26 mouse cellular contexts compared by ENCODE assay signal in genomic region chr9:110462321-110462720, GRCm38 (mm10). TPM values are rescaled to one million over a fixed set of nuclear protein-coding genes. Genes with fewer than 3 reads are reported as not detected.
DNase-seq lines count a peak whose midpoint lies in the region; ATAC-seq and TF ChIP-seq lines count a peak whose summit lies in the region.
"Had no signal": no experiment of that assay in that cellular context is flagged by ENCODE, and none has a peak within 500 bp of the region (broad histone marks: within the 10 kb centered on the region; RNA-seq: fewer than 3 reads in every experiment).

No protein-coding gene starts in this region.

- no peak for TF ChIP-seq POLR2A in spleen, adult 2 months (IDR thresholded peaks at IDR 0.05; ENCODE audit: low read depth, low read length)

- DNase-seq in spleen, adult 2 months (ENCODE audit: low read depth in 1 of 2, low spot score in 2 of 2) = no peak
- DNase-seq in spleen, postnatal 10 days (ENCODE audit: low spot score in 2 of 2) = no peak
- peak; percentile 89 for DNase-seq in retina, adult 2 months (ENCODE audit: low read depth, low spot score)
- peak; percentile 69 for DNase-seq in retina, postnatal 7 days (ENCODE audit: low read depth, low spot score)
- DNase-seq in yolk sac, embryonic 10.5 days (ENCODE audit: low spot score) = no peak
- DNase-seq: adrenal gland, adult 2 months; adrenal gland, postnatal 14 days; cerebellum, adult 11 months; cerebellum, adult 2 months; cerebellum, adult 9-11 months; cerebellum, postnatal 25 days; gastrocnemius, postnatal 25 days; heart, adult 18-20 months; heart, postnatal 10 days; heart, postnatal 36 days had no signal

- peaks cover 26% of the 10 kb centered on the region; the same call in 1 of the 2 replicates for H3K4me1 ChIP-seq in spleen, adult 2 months (ENCODE audit: control insufficient read depth, insufficient read depth, insufficient read length)
- H3K4me1 ChIP-seq: embryonic facial prominence, embryonic 12.5 days; embryonic facial prominence, embryonic 15.5 days; forebrain, embryonic 15.5 days; hindbrain, embryonic 10.5 days; hindbrain, embryonic 13.5 days had no signal

- 80% methylated on average over 7 of the region's 7 CpGs for whole genome bisulfite sequencing in spleen, adult 2 months

- no peak overlapping the region for H3K4me3 ChIP-seq in spleen, adult 2 months (ENCODE audit: extremely low read depth, insufficient read depth, insufficient read length)
- H3K4me3 ChIP-seq: embryonic facial prominence, embryonic 12.5 days; embryonic facial prominence, embryonic 15.5 days; forebrain, embryonic 15.5 days; heart, embryonic 12.5 days; heart, embryonic 15.5 days; hindbrain, embryonic 10.5 days; hindbrain, embryonic 13.5 days had no signal

- ATAC-seq in megakaryocyte-erythroid progenitor cell, adult 5-6 weeks (replicated peaks; ENCODE audit: low FRiP score, low TSS enrichment, poor library complexity, severe bottlenecking) = 0 out of 2 replicates have a peak, but pooled peaks have one; percentile 27
- ATAC-seq: CD4-positive, CD25-positive, alpha-beta regulatory T cell, adult 4 months; forebrain, embryonic 15.5 days had no signal

- no peak for TF ChIP-seq CTCF in spleen, adult 2 months (IDR thresholded peaks at IDR 0.05; ENCODE audit: extremely low read depth, insufficient read depth, insufficient read length, insufficient replicate concordance)

- H3K36me3 ChIP-seq in spleen, adult 2 months (ENCODE audit: control insufficient read depth, insufficient read depth, low read length) = no peaks in the 10 kb centered on the region
- H3K36me3 ChIP-seq: heart, embryonic 15.5 days had no signal

- no peaks in the 10 kb centered on the region for H3K27me3 ChIP-seq in spleen, adult 2 months (ENCODE audit: control insufficient read depth, insufficient read depth, low read length)
- H3K27me3 ChIP-seq: embryonic facial prominence, embryonic 12.5 days; embryonic facial prominence, embryonic 15.5 days; forebrain, embryonic 15.5 days; heart, embryonic 12.5 days; heart, embryonic 15.5 days; hindbrain, embryonic 13.5 days had no signal

- H3K27ac ChIP-seq in spleen, adult 2 months (ENCODE audit: insufficient read depth, low read length) = peak overlapping the region; percentile 25; the same call in 1 of the 2 replicates
- H3K27ac ChIP-seq: embryonic facial prominence, embryonic 12.5 days; embryonic facial prominence, embryonic 15.5 days; forebrain, embryonic 15.5 days; heart, embryonic 15.5 days; hindbrain, embryonic 10.5 days; hindbrain, embryonic 13.5 days had no signal

RNA-seq across cellular contexts. Expression of gene Klhl18, which starts 14.2 kb away (rescaled TPM):
- 22.5 and 23.1 TPM in 2 replicates for polyA plus RNA-seq in spleen, adult 2 months (2012; rRNA removed)
- total RNA-seq in megakaryocyte-erythroid progenitor cell, adult 5-6 weeks (2014; fragmentation: Nextera tagmentation) = 3.7 and 9.7 TPM in 2 replicates
- 7.7 and 8.6 TPM in 2 replicates for total RNA-seq in megakaryocyte-erythroid progenitor cell, adult 5-6 weeks (2017)

RNA-seq across cellular contexts. Expression of gene Kif9, which starts 14.4 kb away (rescaled TPM):
- polyA plus RNA-seq in spleen, adult 2 months (2012; rRNA removed) = 1.3 and 2.1 TPM in 2 replicates
- total RNA-seq in megakaryocyte-erythroid progenitor cell, adult 5-6 weeks (2014; fragmentation: Nextera tagmentation) = 0.77 and 1.1 TPM in 2 replicates
- total RNA-seq in megakaryocyte-erythroid progenitor cell, adult 5-6 weeks (2017) = 1.3 and 1.6 TPM in 2 replicates

RNA-seq across cellular contexts. Expression of gene Ngp, which starts 42.8 kb away (rescaled TPM):
- polyA plus RNA-seq in spleen, adult 2 months (2012; rRNA removed) = 54.9 and 71.8 TPM in 2 replicates
- total RNA-seq in megakaryocyte-erythroid progenitor cell, adult 5-6 weeks (2014; fragmentation: Nextera tagmentation) = 415 TPM in 1 of 2 replicates, not detected in the other
- 12.5 and 64.5 TPM in 2 replicates for total RNA-seq in megakaryocyte-erythroid progenitor cell, adult 5-6 weeks (2017)
- total RNA-seq: gastrocnemius, adult 8-10 months; gastrocnemius, postnatal 25 days; heart, adult 18-20 months; MEL had no signal
- polyA plus RNA-seq: adrenal gland, adult 2 months; CD4-positive, CD25-positive, alpha-beta regulatory T cell, adult 4 months; hindbrain, embryonic 10.5 days had no signal

RNA-seq across cellular contexts. Expression of gene Ptpn23, which starts 54.3 kb away (rescaled TPM):
- polyA plus RNA-seq in spleen, adult 2 months (2012; rRNA removed) = 35.8 and 35.9 TPM in 2 replicates
- total RNA-seq in megakaryocyte-erythroid progenitor cell, adult 5-6 weeks (2014; fragmentation: Nextera tagmentation) = 17.7 and 24.3 TPM in 2 replicates
- 1.9 and 11.0 TPM in 2 replicates for total RNA-seq in megakaryocyte-erythroid progenitor cell, adult 5-6 weeks (2017)

Comparison
In these comparisons a context has a peak if more than half of its experiments do, and no peak if none do; other contexts are left out.
1. DNase-seq: peak in retina, adult 2 months (single experiment) and retina, postnatal 7 days (single experiment); none in spleen, adult 2 months (0 of 2), spleen, postnatal 10 days (0 of 2) and yolk sac, embryonic 10.5 days (single experiment).